In the genomic region with DNA sequence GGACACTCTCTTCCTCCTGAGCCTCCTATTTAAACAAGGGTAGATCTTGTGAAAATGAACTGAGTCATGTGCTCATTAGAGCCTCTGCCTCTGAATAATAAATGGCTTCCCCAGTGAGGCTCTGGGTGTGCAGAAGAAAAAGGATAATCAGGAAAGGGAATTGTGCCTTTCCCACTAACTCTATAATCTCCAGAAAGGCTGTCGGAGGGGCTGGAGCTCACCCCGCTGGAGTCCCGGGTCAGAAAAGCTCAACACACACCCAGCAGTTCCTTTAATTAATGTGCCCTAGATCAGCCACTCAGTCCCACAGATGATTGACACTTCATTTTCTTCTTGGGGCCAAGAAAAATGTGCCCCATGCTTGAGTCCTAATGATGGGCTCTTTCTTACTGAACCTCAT, we compare ENCODE assay signal across 10 mouse cellular contexts.
"Had no signal": no experiment of that assay in that cellular context is flagged by ENCODE, and none has a peak within 500 bp of the region (broad histone marks: within the 10 kb centered on the region; RNA-seq: fewer than 3 reads in every experiment).

No protein-coding gene starts in this region.

- ATAC-seq: intestine, postnatal 0 days; liver, postnatal 0 days had no signal

- H3K27ac ChIP-seq: limb, embryonic 12.5 days; liver, embryonic 13.5 days; lung, embryonic 15.5 days; stomach, postnatal 0 days had no signal

- H3K36me3 ChIP-seq: limb, embryonic 12.5 days; liver, embryonic 13.5 days; lung, embryonic 15.5 days had no signal

- H3K4me1 ChIP-seq: liver, embryonic 13.5 days had no signal

- DNase-seq: kidney, adult 8-10 months; kidney, postnatal 36 days; liver; liver, embryonic 13.5 days; liver, postnatal 0 days; thymus, postnatal 4 days had no signal

- H3K4me3 ChIP-seq: limb, embryonic 12.5 days; liver, embryonic 13.5 days; lung, embryonic 15.5 days had no signal

- H3K9me3 ChIP-seq: limb, embryonic 12.5 days; liver, embryonic 13.5 days; lung, embryonic 15.5 days had no signal

- H3K27me3 ChIP-seq: limb, embryonic 12.5 days; liver, embryonic 13.5 days; lung, embryonic 15.5 days had no signal

- H3K4me2 ChIP-seq: limb, embryonic 12.5 days; liver, embryonic 13.5 days; lung, embryonic 15.5 days had no signal

- H3K9ac ChIP-seq: limb, embryonic 12.5 days; liver, embryonic 13.5 days; liver, postnatal 0 days; lung, embryonic 15.5 days had no signal
